In genomic region chr7:27258205-27258899, GRCm38 (mm10) we compare ENCODE assay signal across 7 mouse cellular contexts. TPM values are rescaled to one million over a fixed set of nuclear protein-coding genes. Genes with fewer than 3 reads are reported as not detected.
DNase-seq lines count a peak whose midpoint lies in the region; ATAC-seq and TF ChIP-seq lines count a peak whose summit lies in the region.

TSS of gene Numbl (plus strand) at chr7:27258433.

- intact Hi-C loops in left cerebral cortex, postnatal 4 days (cut with DNase I), result no loop called here

- DNase-seq in adrenal gland, adult 8-10 months, result peak; percentile 92
- DNase-seq in embryo, embryonic 9.5 days (ENCODE audit: extremely low spot score), result peak; percentile 97
- no peak for DNase-seq in gonadal fat pad, adult 2 months (ENCODE audit: low read depth)
- peak; percentile 100 for DNase-seq in left cerebral cortex, postnatal 4 days

- no peaks in the 10 kb centered on the region for H3K9me3 ChIP-seq in intestine, postnatal 0 days (ENCODE audit: control insufficient read depth)
- H3K9me3 ChIP-seq in midbrain, embryonic 12.5 days, result no peaks in the 10 kb centered on the region

- peak within 1 kb of the TSS; percentile 50 for H3K27ac ChIP-seq in intestine, postnatal 0 days (ENCODE audit: low read depth, low read length)
- H3K27ac ChIP-seq in midbrain, embryonic 12.5 days (replicated peaks), result peak within 1 kb of the TSS; percentile 93
- H3K27ac ChIP-seq in small intestine, adult 2 months (ENCODE audit: insufficient read depth, low read depth, low read length), result peak within 1 kb of the TSS; percentile 70

- no peaks in the 10 kb centered on the region for H3K4me1 ChIP-seq in intestine, postnatal 0 days (replicated peaks; ENCODE audit: control insufficient read depth, insufficient read depth, low read length)
- peaks cover 56% of the 10 kb centered on the region for H3K4me1 ChIP-seq in midbrain, embryonic 12.5 days
- H3K4me1 ChIP-seq in small intestine, adult 2 months (ENCODE audit: control insufficient read depth, insufficient read depth, insufficient read length, low read length), result peaks cover 18% of the 10 kb centered on the region

- H3K36me3 ChIP-seq in intestine, postnatal 0 days (ENCODE audit: control insufficient read depth, insufficient read depth), result peaks cover 26% of the 10 kb centered on the region; the same call in 1 of the 2 replicates
- peaks cover 15% of the 10 kb centered on the region for H3K36me3 ChIP-seq in midbrain, embryonic 12.5 days
- no peaks in the 10 kb centered on the region; the same call in 1 of the 2 replicates for H3K36me3 ChIP-seq in small intestine, adult 2 months (ENCODE audit: control insufficient read depth, insufficient read depth, low read length)

- TF ChIP-seq POLR2A in small intestine, adult 2 months (IDR thresholded peaks at IDR 0.05; ENCODE audit: low read depth, low read length), result peak; percentile 10; the same call in 1 of the 2 replicates

- H3K4me3 ChIP-seq in intestine, postnatal 0 days (ENCODE audit: low read depth, low read length), result peak within 1 kb of the TSS; percentile 60
- H3K4me3 ChIP-seq in midbrain, embryonic 12.5 days, result peak within 1 kb of the TSS; percentile 87
- peak within 1 kb of the TSS; percentile 69 for H3K4me3 ChIP-seq in small intestine, adult 2 months (ENCODE audit: low read depth, low read length)

- no peaks in the 10 kb centered on the region for H3K27me3 ChIP-seq in intestine, postnatal 0 days (replicated peaks; ENCODE audit: control insufficient read depth, insufficient read depth, low read length)
- no peaks in the 10 kb centered on the region for H3K27me3 ChIP-seq in midbrain, embryonic 12.5 days
- no peaks in the 10 kb centered on the region for H3K27me3 ChIP-seq in small intestine, adult 2 months (ENCODE audit: control insufficient read depth, insufficient read depth, low read length)

- H3K9ac ChIP-seq in intestine, postnatal 0 days (ENCODE audit: low read depth, low read length), result peak within 1 kb of the TSS; percentile 68
- peak within 1 kb of the TSS; percentile 92 for H3K9ac ChIP-seq in midbrain, embryonic 12.5 days (replicated peaks)

- H3K4me2 ChIP-seq in intestine, postnatal 0 days (replicated peaks; ENCODE audit: low read depth), result peak within 1 kb of the TSS; percentile 79
- peak within 1 kb of the TSS; percentile 88 for H3K4me2 ChIP-seq in midbrain, embryonic 12.5 days (replicated peaks)

- ATAC-seq in intestine, postnatal 0 days, result peak; percentile 82
- ATAC-seq in midbrain, embryonic 12.5 days (ENCODE audit: low FRiP score, low read depth), result peak; percentile 81

- WGBS in intestine, postnatal 0 days, result 2% methylated on average over 39 of the region's 47 CpGs
- 0% methylated on average over 43 of the region's 47 CpGs for WGBS in midbrain, embryonic 12.5 days
- WGBS in small intestine, adult 2 months, result 1% methylated on average over 45 of the region's 47 CpGs

- TF ChIP-seq CTCF in intestine, postnatal 0 days (IDR thresholded peaks at IDR 0.05; ENCODE audit: low read depth), result no peak
- TF ChIP-seq CTCF in small intestine, adult 2 months (IDR thresholded peaks at IDR 0.05; ENCODE audit: extremely low read depth, insufficient read length, insufficient replicate concordance, low read depth, low read length), result no peak

RNA-seq across cellular contexts. Expression of gene Numbl, which starts in this region (rescaled TPM):
- 10 to 100 TPM in 3 of 4 experiments, 1 to 10 TPM in 1; 8.9 to 16.2 (median 14.1) TPM for total RNA-seq in adrenal gland, adult 8-10 months (2022)
- polyA plus RNA-seq in gonadal fat pad, adult 2 months (2012; rRNA removed), result 20.4 and 22.4 TPM in 2 replicates
- 6.6 and 7.5 TPM in 2 replicates for polyA plus RNA-seq in intestine, postnatal 0 days (2015; fragmentation: Nextera tagmentation; extraction: Ambion mirVana)
- 100 to 1,000 TPM; 101 to 104 TPM for total RNA-seq in left cerebral cortex, postnatal 4 days (2021)
- polyA plus RNA-seq in midbrain, embryonic 12.5 days (2016; fragmentation: Nextera tagmentation; extraction: Ambion mirVana), result 59.8 and 61.2 TPM in 2 replicates
- polyA plus RNA-seq in small intestine, adult 2 months (2012; rRNA removed), result 8.3 and 9.0 TPM in 2 replicates

Comparison
In these comparisons a context has a peak if more than half of its experiments do, and no peak if none do; other contexts are left out.
1. RNA of gene Numbl (total RNA-seq): 101 to 104 TPM in left cerebral cortex, postnatal 4 days; 8.9 to 16.2 TPM in adrenal gland, adult 8-10 months; every median in the first group is over 4 times any median in the second.
2. Peak in every context shown above with its lines, with median percentiles within 50 percentile points of each other: H3K27ac ChIP-seq and H3K4me3 ChIP-seq.